Mouse (Mus musculus) B cell, adult 2 months (primary cell): ENCODE measurements around the gene Ankrd26.
A peak's percentile ranks its signal among the peaks of the same experiment; 100 is the strongest.
"Not testable (repeated sequence)": the region's sequence is repeated elsewhere in the genome, so short reads cannot be mapped to it uniquely, and the experiment has no call there.

Experiments
- DNase-seq, 2 experiments: peaks; one replicate each; pipeline ENCODE4 v3.0.0; 2022

Ankrd26 gene

GRCm38 (mm10) chr6:118561745-118562609, at the start of gene Ankrd26:
Gene Ankrd26 (minus strand): TSS chr6:118562226.
- DNase-seq, result peak; percentile 91 to 92

- no peak for DNase-seq
Measured at GRCm38 (mm10) chr6:118608906-118609305, 46.9 kb upstream of the Ankrd26 start.

GRCm38 (mm10) chr6:118605974-118606373, 43.9 kb upstream of the Ankrd26 start:
- peak in 1 of 2 experiments; percentile 4 for DNase-seq

- no peak for DNase-seq
Measured at GRCm38 (mm10) chr6:118603825-118604224, 41.8 kb upstream of the Ankrd26 start.

GRCm38 (mm10) chr6:118595681-118596055, 33.6 kb upstream of the Ankrd26 start:
- DNase-seq, result no peak

GRCm38 (mm10) chr6:118594833-118595680, 33.0 kb upstream of the Ankrd26 start:
- DNase-seq, result no peak

- DNase-seq, result no peak
Measured at GRCm38 (mm10) chr6:118594070-118594469, 32.0 kb upstream of the Ankrd26 start.

GRCm38 (mm10) chr6:118593377-118594061, 31.5 kb upstream of the Ankrd26 start:
- peak; percentile 41 to 44 for DNase-seq

GRCm38 (mm10) chr6:118592662-118593376, 30.8 kb upstream of the Ankrd26 start:
- peak; percentile 5 to 12 for DNase-seq

GRCm38 (mm10) chr6:118578741-118579140, 16.7 kb upstream of the Ankrd26 start:
- DNase-seq, result not testable (repeated sequence)

- DNase-seq, result peak in 1 of 2 experiments; percentile 2
Measured at GRCm38 (mm10) chr6:118574351-118574750, 12.3 kb upstream of the Ankrd26 start.

- no peak for DNase-seq
Measured at GRCm38 (mm10) chr6:118567816-118568215, 5.8 kb upstream of the Ankrd26 start.

GRCm38 (mm10) chr6:118561225-118561624, 801 bp downstream of the Ankrd26 start:
- no peak for DNase-seq

GRCm38 (mm10) chr6:118538627-118539026, 23.4 kb downstream of the Ankrd26 start:
- no peak for DNase-seq

- not testable (repeated sequence) for DNase-seq
Measured at GRCm38 (mm10) chr6:118537201-118537600, 24.8 kb downstream of the Ankrd26 start.

GRCm38 (mm10) chr6:118535321-118535720, 26.7 kb downstream of the Ankrd26 start:
- no peak for DNase-seq

GRCm38 (mm10) chr6:118533381-118533780, 28.6 kb downstream of the Ankrd26 start:
- DNase-seq, result no peak

- no peak for DNase-seq
Measured at GRCm38 (mm10) chr6:118520668-118521067, 41.4 kb downstream of the Ankrd26 start.

- DNase-seq, result no peak
Measured at GRCm38 (mm10) chr6:118513335-118514012, 48.6 kb downstream of the Ankrd26 start.

GRCm38 (mm10) chr6:118499010-118499409, 63.0 kb downstream of the Ankrd26 start:
- no peak for DNase-seq

GRCm38 (mm10) chr6:118482125-118482524, 79.9 kb downstream of the Ankrd26 start:
- no peak for DNase-seq
